Mouse (Mus musculus) adrenal gland, postnatal 36 days (tissue): ENCODE measurements around the gene Olfr136. TPM values are rescaled to one million over a fixed set of nuclear protein-coding genes. Genes with fewer than 3 reads are reported as not detected.

Source experiments
- DNase-seq, 2 experiments: peaks; one replicate each; pipeline ENCODE4 v3.0.0; 2021; ENCODE audit warnings: mixed read lengths in 1 of 2
- long read RNA-seq, 2 experiments: library from polyadenylated mRNA; stranded (forward); transcript quantifications; one replicate each; pipeline ENCODE4 v2.0.0; 2021; ENCODE audit warnings: borderline sequencing depth in 2 of 2
- total RNA-seq, 2 experiments: library from RNA; stranded (reverse); gene quantifications; 2 replicates each; pipeline ENCODE4 v1.2.3; 2021

The Olfr136 gene
- total RNA-seq: not detected
- long read RNA-seq, experiment 1: 0 reads
- long read RNA-seq, experiment 2: 0 reads

GRCm38 (mm10) chr17:38329531-38329930, at the start of gene Olfr136:
TSS of gene Olfr136 (plus strand) at chr17:38329831.
- DNase-seq: no peak

GRCm38 (mm10) chr17:38307470-38307869, 22.2 kb upstream of the Olfr136 start, which contains the start of gene Olfr137:
TSS of gene Olfr137 (minus strand) at chr17:38307570.
- DNase-seq: no peak

Other genes starting within 250 kb of the Olfr136 start
- not detected for gene Olfr131, start 241.1 kb upstream of the Olfr136 start, total RNA-seq
- gene Olfr132, start 195.3 kb upstream of the Olfr136 start, total RNA-seq: not detected
- gene Olfr133, start 184.6 kb upstream of the Olfr136 start, total RNA-seq: not detected
- not detected for gene Olfr134, start 158.4 kb upstream of the Olfr136 start, total RNA-seq
- not detected for gene Olfr135, start 125.5 kb upstream of the Olfr136 start, total RNA-seq
- gene Olfr138, start 68.8 kb upstream of the Olfr136 start, total RNA-seq: not detected
- gene Olfr137, start 22.3 kb upstream of the Olfr136 start, total RNA-seq: not detected
- not detected for gene Esp36, start 90.4 kb downstream of the Olfr136 start, total RNA-seq
- gene Esp34, start 224.4 kb downstream of the Olfr136 start, total RNA-seq: not detected